Comparison of ENCODE assay signal across 10 mouse cellular contexts in the genomic region with DNA sequence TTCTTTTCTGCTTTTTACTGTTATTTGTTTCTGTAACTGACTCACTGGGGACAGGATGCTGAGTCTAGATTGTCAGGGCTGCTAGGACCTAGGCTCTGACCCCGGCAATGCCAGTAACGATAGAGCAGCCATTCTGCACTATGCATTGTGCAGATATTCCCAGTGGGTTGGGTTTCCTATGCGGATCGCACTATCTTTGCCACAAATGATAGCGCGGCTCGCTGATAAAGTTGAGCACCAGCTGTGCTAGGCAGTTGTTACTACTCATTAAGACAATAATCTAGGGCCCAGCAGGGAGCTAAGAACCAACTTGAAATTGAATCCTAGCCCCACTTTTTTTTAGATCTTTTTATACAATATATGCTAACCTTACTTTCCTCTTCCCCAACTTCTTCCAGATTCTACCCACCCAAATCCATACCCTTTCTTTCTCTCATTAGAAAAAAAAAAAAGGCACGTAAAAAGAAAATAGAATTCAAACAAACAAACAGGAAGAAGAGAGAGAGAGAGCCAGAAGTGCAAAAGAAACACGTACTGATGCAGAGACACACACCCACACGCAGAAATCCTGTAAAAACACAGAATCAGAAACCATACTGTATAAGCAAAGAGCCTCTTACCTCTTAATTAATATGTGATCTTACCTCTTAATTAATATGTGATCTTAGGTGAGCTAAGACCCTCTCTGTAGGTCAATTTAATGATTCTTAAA.
DNase-seq lines count a peak whose midpoint lies in the region; ATAC-seq and TF ChIP-seq lines count a peak whose summit lies in the region.
"Had no signal": no experiment of that assay in that cellular context is flagged by ENCODE, and none has a peak within 500 bp of the region (broad histone marks: within the 10 kb centered on the region; RNA-seq: fewer than 3 reads in every experiment).

No protein-coding gene starts in this region.

- H3K4me2 ChIP-seq in forebrain, embryonic 15.5 days (replicated peaks): 0 out of 2 replicates have a peak overlapping the region, but pooled peaks have one; percentile 54
- H3K4me2 ChIP-seq in forebrain, embryonic 11.5 days (ENCODE audit: low read depth, low read length, severe bottlenecking): no peak overlapping the region
- peak overlapping the region; percentile 58 for H3K4me2 ChIP-seq in limb, embryonic 13.5 days (replicated peaks)

- no peak for TF ChIP-seq CTCF in spleen, adult 2 months (IDR thresholded peaks at IDR 0.05; ENCODE audit: extremely low read depth, insufficient read depth, insufficient read length, insufficient replicate concordance)
- no peak for TF ChIP-seq CTCF in olfactory bulb, adult 2 months (IDR thresholded peaks at IDR 0.05; ENCODE audit: insufficient read depth, low read depth, low read length)

- no peak for DNase-seq in forebrain, embryonic 11.5 days (ENCODE audit: low spot score)
- no peak for DNase-seq in spleen, adult 2 months (ENCODE audit: low read depth in 1 of 2, low spot score in 2 of 2)
- no peak for DNase-seq in spleen, adult 18-20 months
- DNase-seq in ovary, adult 18-20 months (ENCODE audit: low spot score): no peak
- no peak for DNase-seq in cerebellum, adult 9-10 months
- DNase-seq: cerebellum, adult 11-12 months; kidney, adult 2 months had no signal

- 71% methylated on average over 10 of the region's 10 CpGs for WGBS in forebrain, embryonic 15.5 days
- WGBS in forebrain, embryonic 11.5 days: 72% methylated on average over 10 of the region's 10 CpGs
- WGBS in spleen, adult 2 months: 52% methylated on average over 10 of the region's 10 CpGs
- 66% methylated on average over 10 of the region's 10 CpGs for WGBS in limb, embryonic 13.5 days
- 30% methylated on average over 10 of the region's 10 CpGs for WGBS in olfactory bulb, adult 2 months

- H3K4me1 ChIP-seq in forebrain, embryonic 15.5 days: peaks cover 14% of the 10 kb centered on the region
- peaks cover 6% of the 10 kb centered on the region; the same call in 1 of the 2 replicates for H3K4me1 ChIP-seq in forebrain, embryonic 11.5 days (replicated peaks; ENCODE audit: control insufficient read depth, insufficient read depth, low read length)
- H3K4me1 ChIP-seq in spleen, adult 2 months (ENCODE audit: control insufficient read depth, insufficient read depth, insufficient read length): peaks cover 27% of the 10 kb centered on the region; the same call in 1 of the 2 replicates
- peaks cover 51% of the 10 kb centered on the region for H3K4me1 ChIP-seq in limb, embryonic 13.5 days
- H3K4me1 ChIP-seq in olfactory bulb, adult 2 months (ENCODE audit: control insufficient read depth, insufficient read depth, low read length): peaks cover 8% of the 10 kb centered on the region

- no peak for TF ChIP-seq POLR2A in spleen, adult 2 months (IDR thresholded peaks at IDR 0.05; ENCODE audit: low read depth, low read length)
- TF ChIP-seq POLR2A in olfactory bulb, adult 2 months (IDR thresholded peaks at IDR 0.05; ENCODE audit: insufficient read depth, low read depth, low read length): no peak

- H3K27ac ChIP-seq in forebrain, embryonic 15.5 days (replicated peaks): no peak overlapping the region
- no peak overlapping the region for H3K27ac ChIP-seq in forebrain, embryonic 11.5 days (ENCODE audit: low read depth, low read length)
- H3K27ac ChIP-seq in spleen, adult 2 months (ENCODE audit: insufficient read depth, low read length): peak overlapping the region; percentile 75
- peak overlapping the region; percentile 84; the same call in 1 of the 2 replicates for H3K27ac ChIP-seq in limb, embryonic 13.5 days
- peak overlapping the region; percentile 47; the same call in 1 of the 2 replicates for H3K27ac ChIP-seq in olfactory bulb, adult 2 months (ENCODE audit: insufficient read depth, low read depth, low read length)

- H3K27me3 ChIP-seq in forebrain, embryonic 15.5 days: no peaks in the 10 kb centered on the region
- no peaks in the 10 kb centered on the region for H3K27me3 ChIP-seq in forebrain, embryonic 11.5 days (ENCODE audit: control insufficient read depth, insufficient read depth, low read length)
- no peaks in the 10 kb centered on the region for H3K27me3 ChIP-seq in spleen, adult 2 months (ENCODE audit: control insufficient read depth, insufficient read depth, low read length)
- no peaks in the 10 kb centered on the region for H3K27me3 ChIP-seq in limb, embryonic 13.5 days

- H3K9ac ChIP-seq in forebrain, embryonic 15.5 days (replicated peaks): no peak overlapping the region
- no peak overlapping the region for H3K9ac ChIP-seq in forebrain, embryonic 11.5 days (ENCODE audit: low read length)
- no peak overlapping the region for H3K9ac ChIP-seq in limb, embryonic 13.5 days

- H3K9me3 ChIP-seq in forebrain, embryonic 15.5 days: no peaks in the 10 kb centered on the region
- no peaks in the 10 kb centered on the region for H3K9me3 ChIP-seq in forebrain, embryonic 11.5 days (ENCODE audit: control insufficient read depth, low read length)
- H3K9me3 ChIP-seq in limb, embryonic 13.5 days: no peaks in the 10 kb centered on the region

- no peak for ATAC-seq in forebrain, embryonic 15.5 days (replicated peaks)
- no peak for ATAC-seq in forebrain, embryonic 11.5 days (replicated peaks; ENCODE audit: low FRiP score)
- ATAC-seq in limb, embryonic 13.5 days (ENCODE audit: low FRiP score, low read depth): no peak

- H3K36me3 ChIP-seq in forebrain, embryonic 15.5 days: no peaks in the 10 kb centered on the region
- no peaks in the 10 kb centered on the region for H3K36me3 ChIP-seq in forebrain, embryonic 11.5 days (ENCODE audit: control insufficient read depth, insufficient read depth, low read length)
- no peaks in the 10 kb centered on the region for H3K36me3 ChIP-seq in spleen, adult 2 months (ENCODE audit: control insufficient read depth, insufficient read depth, low read length)
- H3K36me3 ChIP-seq in limb, embryonic 13.5 days: no peaks in the 10 kb centered on the region

- H3K4me3 ChIP-seq in forebrain, embryonic 15.5 days: no peak overlapping the region
- no peak overlapping the region for H3K4me3 ChIP-seq in forebrain, embryonic 11.5 days (ENCODE audit: low read depth, low read length)
- H3K4me3 ChIP-seq in spleen, adult 2 months (ENCODE audit: extremely low read depth, insufficient read depth, insufficient read length): peak overlapping the region; percentile 6; the same call in 1 of the 2 replicates
- H3K4me3 ChIP-seq in limb, embryonic 13.5 days: no peak overlapping the region
- no peak overlapping the region for H3K4me3 ChIP-seq in olfactory bulb, adult 2 months (ENCODE audit: insufficient read depth, low read depth, low read length)

Comparison
In these comparisons a context has a peak if more than half of its experiments do, and no peak if none do; other contexts are left out.
1. H3K27ac ChIP-seq: peak in spleen, adult 2 months (single experiment), limb, embryonic 13.5 days (single experiment) and olfactory bulb, adult 2 months (single experiment); none in forebrain, embryonic 15.5 days (single experiment) and forebrain, embryonic 11.5 days (single experiment).